Mouse (Mus musculus) lung, postnatal 25 days (tissue): Measurements from ENCODE around the gene Vmn1r121.
"Not testable (repeated sequence)": the region's sequence is repeated elsewhere in the genome, so short reads cannot be mapped to it uniquely, and the experiment has no call there.

Source experiments
- DNase-seq: peaks from one replicate; pipeline ENCODE4 v3.0.0; 2022; ENCODE audit warnings: low spot score

Gene Vmn1r121

GRCm38 (mm10) chr7:21098413-21098812, at the start of gene Vmn1r121:
Vmn1r121 (minus strand) TSS chr7:21098513.
- not testable (repeated sequence) for DNase-seq

GRCm38 (mm10) chr7:21134028-21134427, 35.7 kb upstream of the Vmn1r121 start, which contains the start of gene Vmn1r122:
Vmn1r122 (minus strand) TSS chr7:21134128.
- not testable (repeated sequence) for DNase-seq

- DNase-seq, result not testable (repeated sequence)
These were observed 44.6 kb downstream of the Vmn1r121 start, which contains the start of gene Vmn1r120 for GRCm38 (mm10) chr7:21053684-21054083. Vmn1r120 (minus strand) TSS chr7:21053784.
